Mouse (Mus musculus): ENCODE data around the gene Tdrd5.
A peak's percentile ranks its signal among the peaks of the same experiment; 100 is the strongest.

DNA sequence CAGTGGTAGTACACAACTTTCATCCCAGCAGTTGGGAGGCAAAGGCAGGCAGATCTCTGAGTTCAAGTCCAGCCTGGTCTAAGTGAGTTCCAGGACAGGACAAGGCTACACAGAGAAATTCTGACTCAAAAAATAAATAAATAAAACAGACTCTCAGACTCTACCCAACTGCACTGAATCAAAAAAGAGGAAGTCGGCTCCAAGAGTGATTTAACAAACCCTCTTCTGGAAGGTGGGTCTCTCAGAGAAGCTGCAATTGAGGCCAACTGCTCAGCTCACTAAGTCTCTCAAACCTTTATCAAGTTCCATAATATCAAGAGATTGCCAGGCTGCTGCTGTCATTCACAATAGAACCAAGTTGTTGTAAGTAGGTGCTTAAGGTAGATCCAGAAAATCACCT lies 5.1 kb upstream of the Tdrd5 start:
- TF ChIP-seq ZC3H11A (IDR thresholded peaks at IDR 0.05; ENCODE audit: low read depth, low read length) = 0 out of 2 replicates have a peak, but pooled peaks have one; percentile 5
- TF ChIP-seq GATA1 (IDR thresholded peaks at IDR 0.05; ENCODE audit: low read depth, low read length) = no peak
- no peak for TF ChIP-seq CTCF (IDR thresholded peaks at IDR 0.05 in 2 of 3, conservative IDR thresholded peaks at IDR 0.05 in 1 of 3; ENCODE audit: control insufficient read depth in 1 of 3, insufficient read depth in 1 of 3, low read depth in 2 of 3, low read length in 3 of 3, poor library complexity in 1 of 3, severe bottlenecking in 1 of 3)
- TF ChIP-seq SMC3 (IDR thresholded peaks at IDR 0.05; ENCODE audit: low read depth, low read length) = no peak
- TF ChIP-seq EP300 (IDR thresholded peaks at IDR 0.05; ENCODE audit: low read depth in 1 of 2, low read length in 2 of 2) = no peak
- TF ChIP-seq POLR2AphosphoS2 (IDR thresholded peaks at IDR 0.05; ENCODE audit: low read length) = no peak
- peak; percentile 22; the same call in 1 of the 2 replicates for TF ChIP-seq RCOR1 (IDR thresholded peaks at IDR 0.05; ENCODE audit: low read depth, low read length)
- TF ChIP-seq POLR2A (IDR thresholded peaks at IDR 0.05; ENCODE audit: control insufficient read depth in 1 of 2, insufficient read depth in 1 of 2, low read depth in 1 of 2, low read length in 2 of 2, poor library complexity in 1 of 2) = no peak
- TF ChIP-seq MAFK (IDR thresholded peaks at IDR 0.05; ENCODE audit: borderline replicate concordance, low read depth, low read length) = no peak
- TF ChIP-seq BHLHE40 (IDR thresholded peaks at IDR 0.05; ENCODE audit: borderline replicate concordance, low read depth, low read length) = no peak
- no peak for TF ChIP-seq NRF1 (IDR thresholded peaks at IDR 0.05; ENCODE audit: insufficient read depth, low read depth, low read length, poor library complexity, severe bottlenecking)
- no peak for TF ChIP-seq USF1 (IDR thresholded peaks at IDR 0.05; ENCODE audit: low read depth, low read length)

All from MEL (cell line).